Mouse (Mus musculus) stomach, postnatal 0 days (tissue): ENCODE data around the gene Tas2r125. TPM values are rescaled to one million over a fixed set of nuclear protein-coding genes. Genes with fewer than 3 reads are reported as not detected.
"Not testable (repeated sequence)": the region's sequence is repeated elsewhere in the genome, so short reads cannot be mapped to it uniquely, and the experiment has no call there.

Source experiments
- ATAC-seq: fragments of 200-750 bp; cut with Nextera tagmentation; 2 replicates; pipeline ENCODE4 v1.8.0; 2017; ENCODE audit not compliant: low FRiP score, low TSS enrichment
- DNase-seq: peaks from one replicate; pipeline ENCODE4 v3.0.0-alpha.2; 2016; ENCODE audit warnings: low spot score
- H3K27ac ChIP-seq: fragments of 300-500 bp; sonication (generic); replicated peaks from 2 replicates; pipeline ENCODE4 v1.5.1; 2014; ENCODE audit warnings: mild to moderate bottlenecking, control low read depth
- H3K27me3 ChIP-seq: fragments of 300-500 bp; sonication (generic); 2 replicates; pipeline ENCODE4 v1.6.1; 2014; ENCODE audit warnings: low read length; ENCODE audit not compliant: control insufficient read depth, insufficient read depth
- H3K36me3 ChIP-seq: fragments of 300-500 bp; sonication (generic); 2 replicates; pipeline ENCODE4 v1.6.1; 2014; ENCODE audit warnings: low read length, mixed read lengths; ENCODE audit not compliant: control insufficient read depth, insufficient read depth
- H3K4me1 ChIP-seq: fragments of 300-500 bp; sonication (generic); replicated peaks from 2 replicates; pipeline ENCODE4 v1.6.1; 2014; ENCODE audit warnings: antibody characterized with exemption; ENCODE audit not compliant: control insufficient read depth, insufficient read depth
- H3K4me2 ChIP-seq: fragments of 300-500 bp; sonication (generic); replicated peaks from 2 replicates; pipeline ENCODE4 v1.6.1; 2014; ENCODE audit warnings: low read depth, mild to moderate bottlenecking, control low read depth, moderate library complexity
- H3K4me3 ChIP-seq: fragments of 300-500 bp; sonication (generic); 2 replicates; pipeline ENCODE4 v1.5.1; 2014; ENCODE audit warnings: low read depth, low read length, control low read depth
- H3K9ac ChIP-seq: fragments of 300-500 bp; sonication (generic); 2 replicates; pipeline ENCODE4 v1.6.1; 2014; ENCODE audit warnings: mild to moderate bottlenecking, low read length, control low read depth, mixed read lengths
- H3K9me3 ChIP-seq: fragments of 300-500 bp; sonication (generic); 2 replicates; pipeline ENCODE4 v1.6.1; 2016; ENCODE audit warnings: low read length; ENCODE audit not compliant: control insufficient read depth
- CTCF ChIP-seq: IDR thresholded peaks from 2 replicates; pipeline ENCODE4 v1.5.1; 2016; ENCODE audit warnings: antibody characterized with exemption, low read depth, mild to moderate bottlenecking, moderate library complexity
- EP300 ChIP-seq: optimal IDR thresholded peaks from 2 replicates; pipeline ENCODE3; 2016; ENCODE audit warnings: antibody characterized with exemption
- WGBS: fragments of 180-500 bp; shearing (Covaris S2); extraction: QIAGEN DNeasy Blood & Tissue Kit; methylation state at CpG from one replicate; pipeline ENCODE4 v1.1.7; 2014; 5-methylcytosine and 5-hydroxymethylcytosine counted together
- polyA plus RNA-seq: library from polyadenylated mRNA; unstranded; fragments of >200 nt; fragmentation: Nextera tagmentation; extraction: Ambion mirVana; gene quantifications from 2 replicates; pipeline ENCODE4 v1.2.1, GENCODE M21; 2015

Tas2r125 gene
- not detected in 2 replicates for polyA plus RNA-seq

DNA sequence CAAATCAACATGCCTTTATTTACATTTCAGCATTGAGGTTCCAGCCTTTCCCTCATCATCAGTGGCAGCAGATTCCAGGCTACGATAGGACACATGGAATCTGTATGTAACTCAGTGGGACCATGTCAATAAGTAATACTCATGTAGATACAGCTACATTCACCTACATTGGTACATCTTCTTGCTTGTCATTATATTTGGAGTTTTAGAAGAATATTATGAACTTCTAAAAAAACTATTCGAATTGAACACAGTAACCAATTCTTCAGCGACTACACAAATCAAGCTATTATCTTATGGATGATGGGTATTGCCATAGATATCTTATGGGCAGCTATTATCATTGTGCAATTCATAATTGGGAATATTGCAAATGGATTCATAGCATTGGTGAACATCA, at the start of gene Tas2r125:
TSS of gene Tas2r125 (plus strand) at position 301 of the 400 bp plus-strand sequence.
- H3K9ac ChIP-seq, result no peak within 1 kb of the TSS
- no peaks in the 10 kb centered on the region for H3K9me3 ChIP-seq
- H3K4me2 ChIP-seq, result no peak within 1 kb of the TSS
- H3K36me3 ChIP-seq, result no peaks in the 10 kb centered on the region
- DNase-seq (no peak), ATAC-seq (no peak)
- H3K4me1 ChIP-seq, result no peaks in the 10 kb centered on the region
- no peak within 1 kb of the TSS for H3K4me3 ChIP-seq
- TF ChIP-seq CTCF (no peak), EP300 (no peak)
- 81% methylated on average over 3 of the region's 3 CpGs for WGBS
- no peaks in the 10 kb centered on the region for H3K27me3 ChIP-seq
- no peak within 1 kb of the TSS for H3K27ac ChIP-seq

GRCm38 (mm10) chr6:132867708-132868107, 41.7 kb upstream of the Tas2r125 start, which contains the start of gene Tas2r110:
Gene Tas2r110, plus strand, starts transcription at chr6:132868008.
- no peak within 1 kb of the TSS for H3K4me2 ChIP-seq

DNA sequence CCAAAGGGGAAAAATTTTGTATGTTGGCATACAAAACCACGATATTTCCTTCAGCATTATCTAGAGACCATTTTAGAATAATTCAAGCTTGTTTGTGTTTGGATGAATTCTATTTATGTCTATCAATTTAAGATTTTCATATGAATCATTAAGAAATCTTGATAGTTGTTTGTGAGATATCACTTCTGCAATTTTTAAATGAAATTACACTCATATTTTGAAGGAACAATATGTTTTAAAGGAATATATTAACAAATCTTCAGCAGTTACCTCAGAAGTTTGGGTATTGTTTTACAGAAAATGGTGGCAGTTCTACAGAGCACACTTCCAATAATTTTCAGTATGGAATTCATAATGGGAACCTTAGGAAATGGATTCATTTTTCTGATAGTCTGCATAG, 16.7 kb upstream of the Tas2r125 start, which contains the start of gene Tas2r113:
TSS of gene Tas2r113 (plus strand) at position 301 of the 400 bp plus-strand sequence.
- no peak within 1 kb of the TSS for H3K27ac ChIP-seq
- 66% methylated on average over 1 of the region's 1 CpGs for WGBS
- ATAC-seq (no peak), DNase-seq (no peak)
- H3K4me3 ChIP-seq, result no peak within 1 kb of the TSS
- no peak within 1 kb of the TSS for H3K9ac ChIP-seq
- H3K27me3 ChIP-seq, result no peaks in the 10 kb centered on the region
- no peak within 1 kb of the TSS for H3K4me2 ChIP-seq
- H3K4me1 ChIP-seq, result no peaks in the 10 kb centered on the region
- no peaks in the 10 kb centered on the region for H3K9me3 ChIP-seq
- TF ChIP-seq CTCF (no peak), EP300 (no peak)
- H3K36me3 ChIP-seq, result no peaks in the 10 kb centered on the region

More at GRCm38 (mm10) chr6:132867708-132868107, 41.7 kb upstream of the Tas2r125 start, which contains the start of gene Tas2r110:
- no peak within 1 kb of the TSS for H3K4me3 ChIP-seq
- H3K9me3 ChIP-seq, result no peaks in the 10 kb centered on the region
- no peaks in the 10 kb centered on the region for H3K36me3 ChIP-seq
- H3K4me1 ChIP-seq, result no peaks in the 10 kb centered on the region
- H3K27ac ChIP-seq, result no peak within 1 kb of the TSS
- H3K9ac ChIP-seq, result no peak within 1 kb of the TSS
- no peak for DNase-seq
- H3K27me3 ChIP-seq, result no peaks in the 10 kb centered on the region
- no peak for ATAC-seq
- no peak for TF ChIP-seq CTCF
- TF ChIP-seq EP300, result no peak

DNA sequence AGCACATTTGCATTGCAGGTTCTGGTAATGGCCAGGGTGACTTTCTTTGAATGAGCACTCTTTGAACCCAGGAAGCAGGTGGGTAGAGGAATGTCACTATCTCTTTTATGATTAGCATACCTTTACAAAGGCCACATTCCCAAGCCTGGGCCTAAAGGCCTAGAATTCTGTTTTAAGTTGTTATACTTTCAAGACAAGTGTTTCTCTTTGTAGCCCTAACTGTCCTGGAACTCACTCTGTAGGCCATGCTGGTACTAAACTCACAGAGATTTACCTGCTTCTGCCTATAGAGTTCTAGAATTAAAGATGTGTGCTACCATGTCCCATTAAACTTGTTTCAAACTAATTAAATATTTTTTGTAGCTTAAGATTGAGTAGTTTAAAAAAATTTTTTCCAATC, 31.9 kb downstream of the Tas2r125 start:
- not testable (repeated sequence) for DNase-seq, H3K27me3 ChIP-seq, ATAC-seq, H3K4me2 ChIP-seq, H3K9ac ChIP-seq, H3K4me1 ChIP-seq, H3K9me3 ChIP-seq, H3K27ac ChIP-seq, H3K36me3 ChIP-seq, H3K4me3 ChIP-seq

- no peak for TF ChIP-seq EP300
- no peaks in the 10 kb centered on the region for H3K4me1 ChIP-seq
- WGBS, result 77% methylated on average over 2 of the region's 2 CpGs
- no peaks in the 10 kb centered on the region for H3K36me3 ChIP-seq
- no peak within 1 kb of the TSS for H3K4me2 ChIP-seq
- H3K4me3 ChIP-seq, result no peak within 1 kb of the TSS
- H3K27ac ChIP-seq, result no peak within 1 kb of the TSS
- DNase-seq, result no peak
- no peaks in the 10 kb centered on the region for H3K27me3 ChIP-seq
- ATAC-seq, result no peak
- H3K9me3 ChIP-seq, result no peaks in the 10 kb centered on the region
- H3K9ac ChIP-seq, result no peak within 1 kb of the TSS
Observed at GRCm38 (mm10) chr6:132950802-132951201, 41.4 kb downstream of the Tas2r125 start, which contains the start of gene Tas2r129. Gene Tas2r129, plus strand, starts transcription at chr6:132951102.

- no peak for TF ChIP-seq EP300
- TF ChIP-seq CTCF, result no peak
- Histone ChIP-seq H3K36me3 (no peaks in the 10 kb centered on the region), H3K9me3 (no peaks in the 10 kb centered on the region), H3K4me1 (no peaks in the 10 kb centered on the region), H3K9ac (no peak within 1 kb of the TSS), H3K27ac (no peak within 1 kb of the TSS), H3K27me3 (no peaks in the 10 kb centered on the region), H3K4me2 (no peak within 1 kb of the TSS), H3K4me3 (no peak within 1 kb of the TSS)
- WGBS, result 65% methylated on average over 1 of the region's 1 CpGs
- ATAC-seq, result no peak
- no peak for DNase-seq
Observed at GRCm38 (mm10) chr6:132957819-132958218, 48.4 kb downstream of the Tas2r125 start, which contains the start of gene Tas2r131. Gene Tas2r131, minus strand, starts transcription at chr6:132957919.

Other genes with a start within 250 kb of the Tas2r125 start
- not detected in 2 replicates for gene Tas2r121, start 208.6 kb upstream of the Tas2r125 start, polyA plus RNA-seq
- not detected in 2 replicates for gene Tas2r122, start 197.7 kb upstream of the Tas2r125 start, polyA plus RNA-seq
- not detected in 2 replicates for gene Tas2r115, start 171.6 kb upstream of the Tas2r125 start, polyA plus RNA-seq
- not detected in 2 replicates for gene Tas2r124, start 154.9 kb upstream of the Tas2r125 start, polyA plus RNA-seq
- not detected in 2 replicates for gene Tas2r102, start 147.5 kb upstream of the Tas2r125 start, polyA plus RNA-seq
- gene Tas2r136, start 131.5 kb upstream of the Tas2r125 start, polyA plus RNA-seq, result not detected in 2 replicates
- gene Tas2r117, start 106.8 kb upstream of the Tas2r125 start, polyA plus RNA-seq, result not detected in 2 replicates
- gene Tas2r123, start 62.5 kb upstream of the Tas2r125 start, polyA plus RNA-seq, result not detected in 2 replicates
- gene Tas2r116, start 54.2 kb upstream of the Tas2r125 start, polyA plus RNA-seq, result not detected in 2 replicates
- gene Tas2r110, start 41.6 kb upstream of the Tas2r125 start, polyA plus RNA-seq, result not detected in 2 replicates
- not detected in 2 replicates for gene Tas2r113, start 16.6 kb upstream of the Tas2r125 start, polyA plus RNA-seq
- not detected in 2 replicates for gene Tas2r129, start 41.5 kb downstream of the Tas2r125 start, polyA plus RNA-seq
- not detected in 2 replicates for gene Tas2r131, start 48.3 kb downstream of the Tas2r125 start, polyA plus RNA-seq
- gene Tas2r109, start 71.3 kb downstream of the Tas2r125 start, polyA plus RNA-seq, result not detected in 2 replicates
- gene Tas2r103, start 127.5 kb downstream of the Tas2r125 start, polyA plus RNA-seq, result not detected in 2 replicates
- not detected in 2 replicates for gene Tas2r140, start 146.2 kb downstream of the Tas2r125 start, polyA plus RNA-seq
- 76.6 and 79.0 TPM in 2 replicates for gene Smim10l1, start 195.3 kb downstream of the Tas2r125 start, polyA plus RNA-seq